Mouse (Mus musculus) stomach, postnatal 0 days (tissue): ENCODE results near the gene Spint4.

ENCODE experiments used
- CTCF ChIP-seq: IDR thresholded peaks from 2 replicates; pipeline ENCODE4 v1.5.1; 2016; ENCODE audit warnings: antibody characterized with exemption, low read depth, mild to moderate bottlenecking, moderate library complexity
- EP300 ChIP-seq: optimal IDR thresholded peaks from 2 replicates; pipeline ENCODE3; 2016; ENCODE audit warnings: antibody characterized with exemption

- TF ChIP-seq EP300 (no peak), CTCF (no peak)
Observed at GRCm38 (mm10) chr2:164737377-164738090, 39.2 kb downstream of the Spint4 start.
